Mouse (Mus musculus): ENCODE measurements around the gene Higd1b.

Gene Higd1b

DNA sequence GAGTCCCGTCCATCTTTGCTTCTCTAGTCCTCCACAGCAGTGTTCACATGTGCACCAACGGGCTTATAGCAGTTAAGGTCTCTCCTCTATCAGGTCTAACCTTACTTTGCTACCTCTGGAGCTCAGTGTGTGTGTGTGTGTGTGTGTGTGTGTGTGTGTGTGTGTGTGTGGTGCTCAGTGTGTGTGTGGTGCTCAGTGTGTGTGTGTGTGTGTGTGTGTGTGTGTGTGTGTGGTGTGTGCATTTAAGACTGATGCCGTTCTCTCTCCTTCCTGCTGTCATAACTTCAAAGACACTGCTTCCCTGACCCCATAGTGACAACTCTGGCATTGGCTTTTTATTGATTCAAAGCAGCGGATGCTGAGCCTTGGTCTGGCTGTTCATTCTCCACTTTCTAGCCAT lies at the start of gene Higd1b:
Gene Higd1b (plus strand): TSS at position 301 of the 400 bp plus-strand sequence.
- no peak for DNase-seq (ENCODE audit: low spot score in 2 of 2)

DNA sequence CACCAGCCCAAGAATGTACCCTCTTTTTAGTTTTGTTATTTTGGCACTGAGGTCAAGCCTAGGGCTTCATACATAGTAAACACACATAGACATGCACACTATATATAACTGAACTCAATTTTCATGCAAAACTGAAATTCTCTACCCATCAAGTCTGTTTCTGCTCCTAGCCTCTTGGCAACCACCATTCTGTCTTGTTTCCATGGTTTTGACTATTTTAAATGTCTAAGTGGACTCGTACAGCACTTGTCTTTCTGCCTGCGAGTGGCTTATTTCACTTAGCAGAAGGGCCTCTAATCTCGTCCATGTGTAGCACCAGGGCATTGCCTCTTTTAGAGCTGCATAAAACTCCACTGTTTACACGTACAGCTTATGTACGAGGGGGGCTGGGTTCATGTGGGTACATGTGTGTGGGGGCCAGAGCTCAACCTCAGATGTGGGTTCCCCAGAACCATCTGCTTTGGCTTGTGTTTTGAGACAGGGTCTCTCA lies 47.9 kb upstream of the Higd1b start:
- no peak for DNase-seq (ENCODE audit: low spot score in 2 of 2)

DNA sequence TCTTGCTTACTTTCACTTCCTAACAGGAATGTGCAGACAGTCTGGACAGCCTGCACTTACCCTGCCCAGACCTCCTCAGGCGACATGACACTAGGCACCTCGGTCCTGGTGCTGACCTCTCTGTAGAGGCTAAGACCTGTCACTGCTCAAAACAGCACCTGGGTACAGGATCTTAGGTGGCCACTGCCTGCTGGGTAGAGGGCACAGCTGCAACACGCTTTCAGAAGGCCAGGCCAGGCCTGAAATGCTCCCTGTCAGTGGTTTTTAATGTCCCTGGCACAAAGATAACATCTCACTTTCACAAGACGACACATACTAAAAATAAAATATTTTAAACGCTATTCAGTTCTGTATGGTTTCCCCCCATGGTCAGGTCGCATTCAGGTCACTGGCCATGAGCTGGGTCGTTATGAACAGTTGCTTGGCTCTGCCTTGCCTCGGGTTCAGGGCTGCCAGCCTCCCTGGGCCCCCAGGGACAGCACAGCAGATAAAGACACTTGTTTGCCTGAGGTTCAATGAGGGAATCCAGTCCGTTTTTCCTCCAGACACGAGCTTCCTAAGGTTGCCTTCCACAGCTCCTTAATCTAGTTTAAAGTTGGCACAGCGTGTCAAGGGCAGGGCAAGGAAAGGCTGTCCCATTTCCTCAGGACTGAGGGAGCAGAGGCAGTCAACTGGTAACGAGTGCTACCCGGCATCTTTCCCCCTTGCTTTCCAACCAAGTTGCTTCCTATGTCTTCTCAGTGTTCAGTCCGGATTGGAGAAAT lies 43.8 kb upstream of the Higd1b start:
- no peak for DNase-seq (ENCODE audit: low spot score in 2 of 2)

DNA sequence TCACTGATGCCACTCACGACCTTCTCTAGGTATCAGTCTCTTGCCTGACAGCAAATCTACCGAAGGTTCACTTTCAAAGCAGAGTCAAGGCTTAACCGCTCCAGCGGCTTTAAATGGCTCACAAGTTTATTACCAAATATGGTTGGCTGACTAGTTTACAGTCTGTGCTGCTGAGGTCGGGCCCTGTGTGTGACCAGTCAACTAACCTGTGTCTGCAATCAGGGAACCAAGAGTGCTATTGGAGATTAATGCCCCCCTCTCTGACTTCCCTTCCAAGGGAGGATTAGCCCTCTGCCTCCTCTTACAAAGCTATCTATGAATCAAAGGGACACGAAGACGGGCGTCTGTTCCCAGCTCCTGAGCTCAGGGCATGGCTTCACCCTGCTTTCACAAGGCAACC lies 41.5 kb upstream of the Higd1b start:
- DNase-seq (ENCODE audit: low spot score in 2 of 2): no peak

DNA sequence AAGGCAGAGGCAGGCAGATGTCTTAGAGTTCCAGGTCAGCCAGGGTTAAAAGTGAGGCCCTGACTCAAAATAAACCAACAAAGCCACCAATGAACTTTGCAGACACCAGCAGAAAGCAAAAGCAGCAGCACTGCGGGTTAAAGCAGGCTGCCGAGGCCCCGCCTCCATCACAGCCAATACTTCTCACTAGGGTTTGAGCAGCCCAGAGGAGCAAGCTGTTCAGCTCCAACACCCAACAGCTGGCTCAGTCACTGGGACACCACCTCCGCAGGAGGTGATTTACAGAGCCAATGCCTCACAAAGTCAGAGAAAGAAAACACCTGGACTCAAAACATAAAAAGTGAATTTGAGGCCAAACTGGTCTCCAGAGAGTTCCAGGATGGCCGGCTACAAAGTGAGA lies 32.2 kb upstream of the Higd1b start:
- no peak for DNase-seq (ENCODE audit: low spot score in 2 of 2)

DNA sequence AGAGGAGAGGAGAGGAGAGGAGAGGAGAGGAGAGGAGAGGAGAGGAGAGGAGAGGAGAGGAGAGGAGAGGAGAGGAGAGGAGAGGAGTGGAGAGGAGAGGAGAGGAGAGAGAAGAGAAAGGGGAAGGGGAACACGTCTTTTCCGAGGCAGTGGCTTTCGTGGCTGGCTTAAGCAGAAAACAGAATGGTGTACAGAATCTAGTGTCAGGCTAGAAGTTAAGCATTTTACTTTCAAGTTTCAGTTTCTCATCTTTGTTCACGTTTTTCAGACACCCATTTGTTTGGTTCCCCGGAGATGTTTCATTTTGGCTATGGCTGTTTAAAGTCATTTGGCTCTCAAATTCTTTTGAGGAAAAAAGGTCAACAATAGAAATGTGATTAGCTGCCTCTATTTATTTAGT lies 27.4 kb upstream of the Higd1b start:
- DNase-seq (ENCODE audit: low spot score in 2 of 2): no peak

DNA sequence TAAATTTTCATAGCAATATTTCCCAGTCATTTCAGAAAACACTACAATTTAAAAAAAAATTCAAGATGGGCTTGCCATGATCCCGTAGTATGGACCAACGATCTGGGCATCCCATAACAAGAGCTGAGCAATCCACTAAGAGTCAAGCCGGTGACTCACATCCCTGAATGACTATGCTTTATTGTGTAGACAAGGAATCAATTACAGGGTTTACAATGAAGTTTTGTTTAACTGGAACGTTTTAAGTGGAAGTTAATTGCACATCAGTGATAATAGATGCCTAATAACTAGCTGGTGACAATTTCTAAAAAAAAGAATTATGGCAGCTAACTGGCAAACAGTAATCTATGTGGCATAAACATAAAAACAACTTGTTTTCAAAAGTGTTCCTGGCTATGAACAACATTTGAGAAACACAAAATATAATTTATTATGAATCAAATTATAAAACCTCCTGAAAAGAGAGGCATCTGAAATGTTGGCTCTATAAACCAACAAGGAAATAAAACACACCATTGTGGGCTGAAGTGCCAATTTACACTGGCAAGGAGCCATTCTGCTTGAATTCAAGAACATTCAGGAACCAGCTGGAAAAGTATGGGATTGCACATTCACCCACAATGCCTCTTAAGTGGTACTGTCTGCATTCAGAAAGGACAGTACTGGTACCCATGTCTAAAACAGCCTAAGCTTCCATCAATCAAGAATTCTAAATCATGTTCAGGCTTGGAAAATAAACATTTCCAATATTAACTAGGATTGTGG lies 24.7 kb upstream of the Higd1b start:
- no peak for DNase-seq (ENCODE audit: low spot score in 2 of 2)

DNA sequence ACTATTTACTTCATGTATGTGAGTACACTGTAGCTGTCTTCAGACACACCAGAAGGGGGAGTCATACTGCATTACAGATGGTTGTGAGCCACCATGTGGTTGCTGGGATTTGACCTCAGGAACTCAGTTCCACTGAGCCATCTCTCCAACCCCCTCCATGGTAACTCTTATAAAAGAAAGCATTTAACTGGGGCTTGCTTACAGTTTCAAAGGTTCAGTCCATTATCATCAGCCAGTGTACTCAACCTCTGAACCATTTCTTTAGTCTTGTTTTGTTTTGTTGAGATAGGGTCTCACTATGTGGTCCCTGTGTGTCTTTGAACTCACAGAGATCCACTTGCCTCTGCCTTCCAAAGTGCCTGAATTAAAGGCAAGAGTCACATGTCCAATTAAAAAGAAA lies 20.8 kb upstream of the Higd1b start:
- DNase-seq (ENCODE audit: low spot score in 2 of 2): no peak

DNA sequence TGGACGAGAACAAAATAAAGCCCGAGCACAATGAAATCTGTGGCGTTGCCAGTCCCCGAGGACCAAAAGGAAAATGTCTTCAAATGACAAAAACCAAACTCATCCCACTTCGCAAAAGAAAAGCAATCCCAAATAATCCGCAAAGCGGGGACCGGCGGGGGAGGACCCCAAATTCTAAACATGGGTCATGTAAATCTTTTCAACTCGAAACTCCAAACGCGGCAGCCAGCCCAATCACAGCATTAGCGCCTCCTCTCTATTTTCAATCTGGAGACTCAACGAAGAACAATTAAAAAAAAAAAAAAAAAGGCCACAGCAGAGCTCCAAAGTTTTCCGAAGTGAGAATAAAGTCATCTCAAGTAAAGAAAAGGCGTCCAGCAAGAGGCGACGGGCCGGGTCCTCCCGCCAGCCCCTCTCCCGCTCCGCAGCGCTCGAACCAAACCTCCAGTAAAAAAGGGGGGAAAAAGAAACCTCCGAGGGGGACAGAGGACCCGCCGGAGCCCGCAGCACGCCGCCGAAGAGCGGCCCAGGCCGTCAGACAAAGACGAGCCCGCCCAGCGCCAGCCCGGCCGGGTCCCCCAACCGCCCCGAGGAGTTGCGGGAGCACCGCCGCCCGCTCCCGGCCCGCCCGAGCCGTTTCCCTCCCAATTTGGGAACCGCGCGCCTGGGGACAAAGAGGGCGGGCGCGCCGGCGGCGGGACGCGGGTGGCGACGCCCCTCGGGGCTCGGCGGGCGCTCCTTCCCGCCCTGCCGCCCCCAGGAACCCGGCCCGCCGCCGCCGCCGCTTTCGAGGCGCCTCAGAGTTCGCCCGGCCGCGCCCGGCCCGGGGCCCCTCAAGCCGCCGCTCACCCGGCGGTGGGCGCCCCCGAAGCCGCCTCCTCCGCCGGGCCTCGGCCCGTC lies 17.3 kb upstream of the Higd1b start:
- DNase-seq (ENCODE audit: low spot score in 2 of 2): no peak

DNA sequence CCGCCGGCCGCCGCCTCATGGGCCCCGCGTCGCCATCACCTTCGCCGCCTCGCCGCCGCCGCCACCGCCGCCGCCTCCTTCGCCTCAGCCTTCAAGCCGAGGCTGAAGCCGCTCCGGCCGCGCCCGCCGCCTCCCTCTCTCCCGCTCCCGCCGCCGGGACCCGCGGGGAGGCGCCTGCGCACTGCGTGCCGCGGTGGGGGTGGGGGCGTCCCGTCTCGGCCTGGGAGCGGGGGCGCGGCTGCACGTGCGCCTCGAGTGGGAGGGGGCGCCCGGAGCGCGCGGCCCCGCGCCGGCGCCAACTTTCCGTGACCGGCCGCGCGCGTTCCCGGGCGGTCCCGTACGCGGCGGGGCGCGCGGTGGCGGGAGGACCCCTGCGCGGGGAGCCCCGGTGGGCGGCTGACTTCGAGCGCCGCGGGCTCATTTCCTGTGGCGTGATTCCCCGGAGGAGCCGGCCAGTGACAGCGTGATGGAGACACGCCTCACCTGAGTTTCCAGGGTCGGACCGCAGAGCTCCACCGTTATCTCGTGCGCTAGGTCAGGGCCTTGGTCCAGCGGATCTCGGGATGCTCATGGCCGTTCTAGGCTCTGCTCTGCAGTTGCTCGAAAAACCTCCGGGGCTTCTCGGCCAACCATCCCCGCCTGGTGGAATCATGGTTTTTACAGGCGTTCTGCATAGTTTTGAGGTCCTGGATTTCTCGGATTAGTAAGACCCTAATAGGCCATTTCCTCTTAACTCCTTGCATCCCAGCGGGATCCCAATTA lies 16.4 kb upstream of the Higd1b start, which contains the start of gene Gjc1:
Gene Gjc1 (minus strand): TSS at position 680 of the 762 bp plus-strand sequence.
- peak; percentile 74 to 80 for DNase-seq (ENCODE audit: low spot score in 2 of 2)

DNA sequence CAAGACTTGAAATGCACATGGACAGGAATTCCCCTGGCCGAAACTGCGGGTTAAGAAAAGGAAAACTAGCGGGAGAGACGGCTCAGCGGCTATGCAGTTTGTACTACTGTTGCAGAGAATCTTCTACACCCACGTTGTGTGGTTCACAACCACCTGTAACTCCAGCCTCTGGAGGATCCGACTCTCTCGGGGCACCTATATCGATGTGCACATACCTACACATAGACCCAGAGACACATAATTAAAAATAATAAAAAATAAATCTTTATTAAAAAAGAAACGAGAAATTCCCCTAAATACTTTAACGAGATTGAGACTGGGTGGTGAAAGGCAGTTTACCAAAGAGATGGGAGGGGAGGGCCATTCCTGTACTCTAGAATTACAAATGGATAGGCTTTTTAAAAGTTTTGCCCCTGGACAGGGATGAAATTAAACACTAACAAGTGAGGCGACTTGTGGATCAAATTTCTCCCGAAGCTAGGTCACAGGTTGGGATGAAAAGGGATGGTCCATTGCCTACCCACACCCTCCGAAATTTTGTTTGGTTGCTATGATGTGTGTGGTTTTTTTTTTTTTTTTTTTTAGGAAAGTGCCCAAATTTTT lies 15.8 kb upstream of the Higd1b start:
- no peak for DNase-seq (ENCODE audit: low spot score in 2 of 2)

DNA sequence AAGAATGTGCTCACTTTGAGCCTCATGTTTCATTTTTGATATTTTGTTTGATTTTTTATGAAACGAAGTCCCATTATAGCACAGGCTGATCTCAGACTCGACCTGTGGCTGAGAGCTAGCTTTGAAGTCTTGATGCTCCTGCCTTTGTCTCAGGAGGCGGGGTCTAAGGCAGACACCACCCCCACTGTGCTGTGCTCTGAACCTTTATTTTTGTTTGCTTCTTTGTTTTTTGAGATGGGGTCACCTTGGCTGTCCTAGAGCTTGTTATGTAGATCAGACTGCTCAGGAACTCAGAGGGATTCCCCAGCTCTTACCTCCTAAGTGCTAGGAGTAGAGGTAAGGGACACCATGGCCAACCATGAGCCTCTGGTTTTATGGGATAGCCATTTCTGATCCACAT lies 15.2 kb upstream of the Higd1b start:
- DNase-seq (ENCODE audit: low spot score in 2 of 2): no peak

DNA sequence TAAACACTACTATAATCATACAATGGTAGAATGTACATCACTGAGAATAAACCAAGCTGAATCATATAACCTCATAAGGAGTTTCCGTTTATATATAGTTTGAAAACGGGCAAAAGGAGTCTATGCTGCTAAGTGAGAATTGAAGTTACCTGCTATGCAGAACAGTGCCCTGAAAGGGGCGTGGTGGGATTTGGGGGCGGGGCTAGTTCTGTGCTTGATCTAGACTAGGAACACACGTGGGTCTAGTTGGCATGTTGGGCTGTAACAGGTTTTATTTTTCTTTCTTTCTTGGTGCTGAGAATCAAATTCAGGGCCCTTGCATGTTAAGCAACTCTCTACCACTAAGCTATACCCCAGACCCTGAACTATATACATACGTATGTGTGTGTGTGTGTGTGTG lies 14.4 kb upstream of the Higd1b start:
- DNase-seq (ENCODE audit: low spot score in 2 of 2): no peak

DNA sequence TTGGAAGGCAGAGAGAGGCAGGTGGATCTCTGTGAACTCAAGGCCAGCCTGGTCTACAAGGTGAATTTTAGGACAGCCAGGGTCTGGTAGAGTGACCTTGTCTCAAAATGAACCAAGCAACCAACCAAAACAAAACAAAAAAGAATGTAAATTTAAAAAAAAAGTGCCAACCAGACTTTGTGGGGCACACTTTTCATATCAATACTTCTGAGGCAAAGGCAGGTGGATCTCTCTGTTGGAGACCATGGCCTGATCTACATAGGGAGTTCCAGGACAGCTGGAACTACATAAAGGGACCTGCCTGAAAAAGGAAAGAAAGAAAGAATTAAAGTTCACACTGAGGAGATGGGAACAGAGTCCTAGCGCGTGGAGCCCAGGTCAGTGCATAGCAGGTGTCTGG lies 9.2 kb upstream of the Higd1b start:
- no peak for DNase-seq (ENCODE audit: low spot score in 2 of 2)

DNA sequence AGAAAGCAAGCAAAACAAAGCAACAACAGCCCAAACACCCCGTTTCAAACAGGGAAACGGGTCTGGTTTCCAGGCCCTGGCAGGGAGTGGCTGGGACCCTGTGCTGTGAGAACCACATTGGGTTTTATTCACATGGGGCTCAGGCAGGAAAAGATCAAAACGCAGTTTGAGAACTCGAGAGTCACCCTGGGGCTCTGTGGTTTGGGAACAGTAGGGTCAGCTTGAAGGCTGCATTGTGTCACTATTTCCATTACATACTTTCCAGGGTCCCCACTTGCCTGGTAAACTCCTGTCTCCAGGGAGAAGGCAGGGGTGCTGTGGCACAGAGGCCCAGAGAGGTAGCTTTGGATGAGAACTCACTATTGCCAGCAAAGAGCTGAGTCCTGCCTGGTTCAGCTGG lies 8.6 kb upstream of the Higd1b start:
- DNase-seq (ENCODE audit: low spot score in 2 of 2): no peak

DNA sequence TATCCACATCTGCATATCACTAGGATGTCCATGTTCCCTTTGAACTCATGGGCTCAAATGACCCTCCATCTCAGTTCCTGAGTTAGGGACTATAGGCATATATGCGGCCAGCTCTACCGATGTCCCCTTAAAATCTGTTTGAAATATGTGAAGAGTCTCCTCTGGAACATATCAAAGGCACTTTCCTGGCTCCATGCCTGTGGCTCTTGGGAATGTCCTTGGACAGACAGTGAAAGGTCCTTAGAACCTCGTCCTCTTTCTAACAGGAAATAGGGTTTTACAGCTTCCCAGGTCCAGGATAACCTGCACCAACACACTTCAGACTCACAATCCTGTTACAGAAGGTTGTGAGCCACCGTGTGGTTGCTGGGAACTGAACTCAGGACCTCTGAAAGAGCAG lies 5.4 kb upstream of the Higd1b start:
- DNase-seq (ENCODE audit: low spot score in 2 of 2): no peak

DNA sequence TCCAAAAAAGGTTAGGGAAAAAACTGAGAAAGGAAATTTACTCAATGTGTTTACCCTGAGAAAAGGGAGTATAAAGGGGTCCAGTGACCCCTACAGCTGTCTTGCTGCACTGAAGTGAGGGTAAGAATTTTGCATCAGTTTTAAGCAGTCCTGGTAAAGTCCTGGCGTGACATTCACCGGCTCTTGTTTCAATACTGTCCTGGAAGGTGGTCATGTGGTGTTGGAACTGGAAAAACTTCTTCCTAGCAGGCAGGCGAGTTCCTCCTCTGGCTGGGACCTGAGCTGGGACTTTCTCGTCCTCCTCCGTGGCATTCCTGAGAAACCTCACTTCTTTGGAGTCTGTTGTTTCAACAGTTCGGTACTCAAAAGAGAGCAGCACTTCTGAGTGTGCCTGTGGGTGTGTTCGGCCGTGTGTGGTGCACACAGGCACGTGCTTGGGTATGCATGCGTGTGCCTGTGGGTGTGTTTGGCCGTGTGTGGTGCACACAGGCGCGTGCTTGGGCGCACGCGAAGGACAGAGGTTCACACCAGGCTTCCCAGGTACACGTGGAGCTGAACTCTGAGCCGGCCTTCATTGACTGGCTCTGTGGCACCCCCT lies 2.9 kb upstream of the Higd1b start:
- no peak for DNase-seq (ENCODE audit: low spot score in 2 of 2)

DNA sequence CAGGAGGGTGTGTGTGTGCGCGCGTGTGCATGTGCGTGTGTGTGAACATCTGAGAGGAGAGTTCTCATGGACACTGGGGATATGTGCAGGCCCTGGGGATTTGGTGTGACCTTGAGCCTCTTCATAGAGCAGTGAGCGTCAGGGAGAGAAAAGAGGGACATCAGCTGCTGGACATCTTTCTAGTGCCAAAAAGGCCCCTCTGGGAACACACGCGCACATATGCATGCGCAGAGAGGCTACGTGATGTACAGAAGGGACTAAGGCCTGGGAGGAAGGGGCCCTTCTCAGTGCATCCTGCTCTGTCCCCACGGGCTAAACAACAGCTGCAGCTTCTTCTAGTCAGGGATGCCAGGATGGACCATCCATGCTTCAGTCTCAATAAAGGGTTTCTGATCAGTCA lies 1.4 kb upstream of the Higd1b start:
- no peak for DNase-seq (ENCODE audit: low spot score in 2 of 2)

DNA sequence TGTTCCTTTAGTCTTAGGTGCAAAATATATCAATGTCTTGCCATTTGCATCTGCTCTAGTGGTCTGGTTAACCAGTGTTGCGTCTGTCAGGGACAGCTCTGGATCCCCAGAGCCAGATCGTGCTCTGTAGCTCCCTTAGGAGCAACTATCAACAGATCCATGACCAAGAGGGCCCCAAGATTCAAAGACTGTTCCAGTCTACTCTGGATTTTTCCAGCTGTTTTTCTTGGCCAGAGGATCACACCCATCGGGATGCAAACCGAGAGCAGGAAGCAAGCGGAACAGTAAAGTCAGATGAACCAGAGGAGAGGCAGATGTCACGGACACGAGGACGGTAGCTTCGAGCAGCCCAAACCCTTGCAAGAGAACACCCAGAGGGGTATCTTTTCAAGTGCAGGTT lies 497 bp downstream of the Higd1b start:
- no peak for DNase-seq (ENCODE audit: low spot score in 2 of 2)

DNA sequence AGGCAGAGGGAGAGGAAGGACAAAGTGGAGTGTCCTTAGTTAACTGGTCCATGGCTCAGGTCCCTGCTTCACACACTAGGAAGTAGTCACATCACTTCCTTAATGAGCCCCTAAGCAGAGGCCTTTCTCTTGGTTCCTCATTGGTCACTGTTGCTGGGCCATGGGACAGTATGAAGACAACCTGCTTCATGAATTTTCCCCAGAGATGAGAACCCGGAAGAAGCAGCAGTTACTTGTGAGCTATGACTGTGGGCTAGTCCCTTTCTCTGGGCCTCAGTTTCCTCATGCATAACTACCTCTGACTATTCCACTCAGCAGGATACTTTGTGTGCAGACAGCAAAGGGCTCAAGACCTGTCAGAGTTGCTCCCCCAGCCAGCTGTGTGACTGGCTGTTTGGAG lies 1.7 kb downstream of the Higd1b start:
- DNase-seq (ENCODE audit: low spot score in 2 of 2): no peak

DNA sequence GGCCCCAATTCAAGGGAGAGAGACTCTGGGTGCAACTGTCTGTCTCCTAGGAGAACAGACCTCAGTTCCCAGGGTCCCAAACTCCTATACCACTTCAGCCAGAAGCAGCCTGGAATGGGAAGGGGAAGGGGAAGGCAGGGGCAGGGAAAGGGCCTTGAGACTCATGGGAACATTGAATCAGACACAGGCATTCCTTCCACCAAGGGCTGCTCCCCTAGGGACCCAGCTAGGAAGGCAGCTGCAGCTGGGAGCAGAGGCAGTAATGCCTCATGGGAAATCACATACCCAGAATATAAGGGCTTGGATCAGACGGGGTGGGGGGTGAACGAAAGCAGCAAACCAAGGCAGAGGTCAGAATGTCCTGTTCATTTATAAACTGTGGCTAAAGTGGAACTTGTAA lies 2.5 kb downstream of the Higd1b start:
- DNase-seq (ENCODE audit: low spot score in 2 of 2): no peak

Measured in urinary bladder, postnatal 4 days (tissue).